Mouse (Mus musculus): ENCODE data around the gene Gm45844. TPM values are rescaled to one million over a fixed set of nuclear protein-coding genes. Genes with fewer than 3 reads are reported as not detected.

Gm45844 gene
- polyA plus RNA-seq, 1 experiment from 2014 or later: 8.6 TPM

DNA sequence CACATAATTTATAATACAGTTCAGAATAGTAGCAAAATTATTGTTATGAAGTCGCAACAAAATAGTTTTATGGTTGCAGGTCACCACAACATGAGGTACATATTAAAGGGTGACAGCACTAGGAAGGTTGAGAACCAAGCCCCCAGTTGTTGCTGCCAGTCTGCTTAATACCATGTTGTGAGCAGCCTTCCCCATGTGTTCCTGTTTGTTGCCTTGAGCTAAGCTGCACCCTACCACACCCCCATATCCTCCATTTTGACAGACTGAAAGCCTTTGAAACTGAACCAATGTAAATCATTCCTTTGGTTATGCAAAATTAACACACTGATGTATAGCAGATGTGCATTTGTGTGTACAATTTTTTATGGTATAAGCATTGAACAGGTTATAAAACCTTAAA is 92.2 kb downstream of the Gm45844 start:
- no peak for ATAC-seq
- 100% methylated on average over 1 of the region's 1 CpGs for WGBS
- Histone ChIP-seq H3K9me3 (ENCODE audit: control insufficient read depth, low read length) (no peaks in the 10 kb centered on the region), H3K27me3 (replicated peaks; ENCODE audit: control insufficient read depth, insufficient read depth, low read length) (no peaks in the 10 kb centered on the region), H3K9ac (replicated peaks; ENCODE audit: low read depth, low read length) (no peak overlapping the region), H3K4me3 (replicated peaks; ENCODE audit: low read length) (no peak overlapping the region), H3K27ac (ENCODE audit: low read length) (no peak overlapping the region), H3K4me2 (ENCODE audit: low read length) (no peak overlapping the region), H3K36me3 (ENCODE audit: control insufficient read depth, insufficient read depth) (peaks cover 16% of the 10 kb centered on the region), H3K4me1 (replicated peaks; ENCODE audit: control insufficient read depth, insufficient read depth, low read length) (no peaks in the 10 kb centered on the region)

DNA sequence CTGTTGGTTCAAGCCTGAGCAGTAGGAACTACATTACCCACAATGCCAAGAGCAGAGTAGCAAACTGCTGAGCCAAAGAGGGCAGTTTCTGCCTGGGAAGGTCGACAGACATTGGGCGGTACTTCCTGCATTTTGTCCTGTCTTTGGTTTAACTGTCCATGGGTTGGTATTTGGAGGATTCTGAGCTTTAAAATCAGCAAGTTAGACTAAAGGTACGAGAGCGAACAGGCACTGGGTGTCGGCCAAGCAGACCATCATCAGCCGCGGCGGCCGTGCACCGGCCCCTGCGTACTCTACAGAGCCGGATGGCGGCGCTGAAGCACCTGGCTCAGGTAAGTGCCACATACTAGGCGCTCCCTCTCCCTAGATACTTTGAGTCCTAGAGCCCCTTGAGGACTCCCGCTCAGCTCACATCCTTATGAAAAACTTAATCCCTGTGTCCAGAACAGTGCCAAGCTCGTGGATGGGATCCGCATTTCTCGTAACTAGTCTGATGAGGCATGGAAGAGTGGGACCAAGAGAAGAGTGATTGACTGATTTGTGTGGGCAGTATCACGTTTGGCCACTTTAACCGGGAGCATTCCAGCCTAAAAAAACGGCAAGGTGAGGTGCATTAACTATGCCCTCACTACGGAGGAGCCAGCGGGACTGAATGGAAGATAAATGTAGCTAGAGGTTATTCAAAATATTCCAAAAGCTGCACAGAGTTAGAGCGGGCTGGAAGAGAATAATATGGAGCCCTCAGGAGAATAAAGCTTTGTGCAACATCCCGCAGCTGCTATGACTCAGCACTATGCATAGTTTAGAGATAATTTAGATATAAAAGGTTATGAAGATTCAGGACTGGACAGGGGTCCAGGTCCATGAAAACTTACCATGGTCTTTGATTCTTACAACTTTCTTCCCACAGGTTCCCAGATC is 106.6 kb downstream of the Gm45844 start, which contains the start of gene Zfp418:
Zfp418 (plus strand) TSS at position 104 of the 921 bp plus-strand sequence.
- Histone ChIP-seq H3K27ac (ENCODE audit: low read length) (peak within 1 kb of the TSS; percentile 62), H3K9me3 (ENCODE audit: control insufficient read depth, low read length) (no peaks in the 10 kb centered on the region), H3K4me3 (replicated peaks; ENCODE audit: low read length) (peak within 1 kb of the TSS; percentile 88), H3K36me3 (ENCODE audit: control insufficient read depth, insufficient read depth) (peaks cover 11% of the 10 kb centered on the region; the same call in 1 of the 2 replicates), H3K4me2 (ENCODE audit: low read length) (peak within 1 kb of the TSS; percentile 88), H3K4me1 (replicated peaks; ENCODE audit: control insufficient read depth, insufficient read depth, low read length) (peaks cover 7% of the 10 kb centered on the region), H3K9ac (replicated peaks; ENCODE audit: low read depth, low read length) (peak within 1 kb of the TSS; percentile 86), H3K27me3 (replicated peaks; ENCODE audit: control insufficient read depth, insufficient read depth, low read length) (no peaks in the 10 kb centered on the region)
- WGBS: 1% methylated on average over 26 of the region's 26 CpGs
- ATAC-seq: peak; percentile 99

Small RNA genes lying within 50 kb of the gene (microRNA-seq; reads per million reads assigned to microRNA genes)
- 0.83 reads per million for gene Mir5620

Other genes starting within 250 kb of the Gm45844 start
- 30.2 and 30.5 TPM in 2 replicates for gene Zfp954, start 156.8 kb downstream of the Gm45844 start, polyA plus RNA-seq (2015; fragmentation: Nextera tagmentation; extraction: Ambion mirVana)
- 18.8 and 19.8 TPM in 2 replicates for gene Zfp773, start 141.5 kb downstream of the Gm45844 start, polyA plus RNA-seq (2015; fragmentation: Nextera tagmentation; extraction: Ambion mirVana)
- 3.5 and 4.0 TPM in 2 replicates for gene Zfp418, start 107.0 kb downstream of the Gm45844 start, polyA plus RNA-seq (2015; fragmentation: Nextera tagmentation; extraction: Ambion mirVana)
- gene Zfp772, start 68.3 kb downstream of the Gm45844 start, polyA plus RNA-seq (2015; fragmentation: Nextera tagmentation; extraction: Ambion mirVana): 9.8 and 10.6 TPM in 2 replicates
- gene Vmn2r29, start 31.0 kb downstream of the Gm45844 start, polyA plus RNA-seq (2015; fragmentation: Nextera tagmentation; extraction: Ambion mirVana): 0.76 and 2.3 TPM in 2 replicates
- 202 and 213 TPM in 2 replicates for gene Clcn4, start 22.6 kb upstream of the Gm45844 start, polyA plus RNA-seq (2015; fragmentation: Nextera tagmentation; extraction: Ambion mirVana)
- gene Vmn2r30, start 59.3 kb upstream of the Gm45844 start, polyA plus RNA-seq (2015; fragmentation: Nextera tagmentation; extraction: Ambion mirVana): not detected in 2 replicates
- not detected in 2 replicates for gene Gm45783, start 96.3 kb upstream of the Gm45844 start, polyA plus RNA-seq (2015; fragmentation: Nextera tagmentation; extraction: Ambion mirVana)
- gene Vmn2r31, start 121.4 kb upstream of the Gm45844 start, polyA plus RNA-seq (2015; fragmentation: Nextera tagmentation; extraction: Ambion mirVana): not detected in 2 replicates
- gene Vmn2r32, start 201.7 kb upstream of the Gm45844 start, polyA plus RNA-seq (2015; fragmentation: Nextera tagmentation; extraction: Ambion mirVana): not detected in 2 replicates